Mouse (Mus musculus): ENCODE measurements around the gene Hsf2bp. TPM values are rescaled to one million over a fixed set of nuclear protein-coding genes. Genes with fewer than 3 reads are reported as not detected.

Hsf2bp gene
- total RNA-seq, 2 experiments from 2014 or later = 0.79 to 0.97 TPM

- no peak for DNase-seq
- intact Hi-C loops (cut with DNase I) = no loop called here
Observed at GRCm38 (mm10) chr17:31993354-31993753, 42.8 kb downstream of the Hsf2bp start.

DNA sequence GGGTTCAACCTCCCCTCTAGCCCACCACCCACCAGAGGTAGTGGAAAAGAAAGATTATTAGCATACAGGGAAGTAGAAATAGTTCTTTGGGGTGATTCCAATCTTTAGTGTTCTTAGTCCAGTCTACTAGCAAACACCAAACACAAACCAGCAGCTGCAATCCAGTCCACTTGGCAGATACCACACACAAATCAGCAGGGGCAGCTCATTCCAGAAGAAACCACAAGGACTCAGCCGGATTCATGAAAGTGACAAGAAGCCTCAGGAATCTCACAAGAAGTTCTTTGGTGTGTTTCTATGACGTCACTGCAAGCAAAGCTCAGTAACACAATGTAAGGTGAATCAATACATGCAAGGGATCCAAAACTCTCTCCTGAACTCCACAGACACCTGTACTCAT is 44.1 kb downstream of the Hsf2bp start:
- DNase-seq = no peak
- intact Hi-C loops (cut with DNase I) = no loop called here

GRCm38 (mm10) chr17:31989035-31989434 is 47.1 kb downstream of the Hsf2bp start:
- DNase-seq = no peak
- intact Hi-C loops (cut with DNase I) = no loop called here

GRCm38 (mm10) chr17:31986915-31987314 is 49.2 kb downstream of the Hsf2bp start:
- DNase-seq = no peak
- intact Hi-C loops (cut with DNase I) = no loop called here

DNA sequence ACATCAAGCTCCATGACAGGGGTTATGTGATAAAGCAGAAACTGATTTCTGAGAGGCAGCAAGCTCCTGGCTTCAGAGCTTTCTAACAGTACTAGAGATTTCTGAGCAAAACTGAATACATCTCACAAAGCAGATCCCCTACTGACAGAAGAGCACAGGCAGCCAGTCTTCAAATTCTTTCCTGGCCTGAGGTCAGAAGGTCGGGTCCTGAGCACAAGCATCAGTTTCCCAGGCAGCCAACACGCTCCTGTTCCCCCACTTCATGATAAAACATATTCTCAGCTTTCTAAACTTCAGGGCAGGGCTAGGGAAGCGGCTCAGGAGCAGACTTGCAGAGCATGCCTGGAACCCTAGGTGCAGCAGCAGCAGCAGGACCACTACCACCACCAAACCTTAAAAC is 52.7 kb downstream of the Hsf2bp start:
- DNase-seq = no peak
- intact Hi-C loops (cut with DNase I) = no loop called here

GRCm38 (mm10) chr17:31982326-31983190 is 53.6 kb downstream of the Hsf2bp start:
- intact Hi-C loops (cut with DNase I) = no loop called here
- peak; percentile 45 to 56 for DNase-seq

DNA sequence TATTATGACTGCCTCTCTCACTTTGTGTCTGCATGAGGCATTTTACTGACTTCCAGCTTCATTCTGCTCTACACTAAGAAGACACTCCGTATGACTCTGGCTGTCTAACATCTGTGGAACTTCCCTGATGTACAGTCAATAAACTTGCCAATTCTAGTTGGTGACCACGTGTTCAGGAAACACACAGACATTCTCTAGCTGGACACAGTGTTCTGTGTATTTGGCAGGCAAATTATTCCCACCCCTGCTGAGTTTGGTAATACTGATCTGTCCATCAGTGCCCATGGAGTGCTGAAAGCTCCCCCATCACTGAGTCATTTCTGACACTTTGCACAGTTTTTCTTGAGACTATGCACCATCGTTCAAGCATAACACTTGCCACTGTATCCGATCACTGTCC is 56.3 kb downstream of the Hsf2bp start:
- DNase-seq = peak in 1 of 2 experiments; percentile 37

GRCm38 (mm10) chr17:31977131-31977530 is 59.0 kb downstream of the Hsf2bp start:
- intact Hi-C loops (cut with DNase I) = no loop called here
- no peak for DNase-seq

More for the DNA sequence above, 56.3 kb downstream of the Hsf2bp start:
- intact Hi-C loops (cut with DNase I) = no loop called here

GRCm38 (mm10) chr17:31976501-31976900 is 59.6 kb downstream of the Hsf2bp start:
- intact Hi-C loops (cut with DNase I) = no loop called here
- no peak for DNase-seq

DNA sequence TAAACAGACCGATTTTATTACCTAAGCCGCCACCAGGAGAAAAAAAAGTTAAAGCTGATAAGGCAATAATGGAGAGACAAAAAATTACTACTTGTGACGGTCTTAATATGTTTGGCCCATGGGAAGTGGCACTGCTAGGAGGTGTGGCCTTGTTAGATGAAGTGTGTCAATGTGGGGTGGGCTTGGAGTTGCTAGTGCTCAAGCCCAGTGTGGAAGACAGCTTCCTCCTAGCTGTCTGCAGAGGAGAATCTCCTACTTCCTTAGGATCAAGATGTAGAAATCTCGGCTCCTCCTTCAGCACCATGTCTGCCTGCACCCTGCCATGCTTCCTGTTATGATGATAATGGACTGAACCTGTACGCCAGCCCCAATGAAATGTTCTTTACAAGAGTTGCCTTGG is 61.5 kb downstream of the Hsf2bp start:
- intact Hi-C loops (cut with DNase I) = no loop called here

DNA sequence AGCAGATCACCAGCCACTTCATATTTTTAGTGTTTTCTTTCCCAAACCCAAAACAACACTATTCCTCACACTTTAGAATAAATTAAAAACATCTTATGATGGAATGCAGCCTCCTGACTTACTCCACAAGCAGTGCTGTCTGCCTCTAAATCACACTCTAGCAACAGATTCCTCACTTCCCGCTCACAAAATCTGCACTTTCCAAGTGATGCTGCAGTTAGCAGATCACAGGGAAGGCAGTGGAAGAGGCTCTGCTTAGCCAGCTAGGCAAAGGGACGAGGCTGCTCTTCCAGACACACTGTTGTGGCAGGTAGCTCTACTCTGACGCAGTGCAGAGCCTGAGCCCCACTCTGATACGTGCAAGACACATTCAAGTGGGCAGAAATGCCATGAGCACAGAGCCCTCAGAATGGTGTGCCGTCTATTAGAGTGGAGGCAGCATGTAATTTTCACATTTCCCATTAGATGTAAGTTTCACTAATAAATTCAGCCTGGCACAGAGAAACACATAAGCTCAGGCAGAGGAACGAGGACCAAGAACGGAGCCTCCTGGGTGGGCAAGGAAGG is 62.4 kb downstream of the Hsf2bp start:
- intact Hi-C loops (cut with DNase I) = no loop called here

More for the DNA sequence above, 61.5 kb downstream of the Hsf2bp start:
- DNase-seq = no peak

DNA sequence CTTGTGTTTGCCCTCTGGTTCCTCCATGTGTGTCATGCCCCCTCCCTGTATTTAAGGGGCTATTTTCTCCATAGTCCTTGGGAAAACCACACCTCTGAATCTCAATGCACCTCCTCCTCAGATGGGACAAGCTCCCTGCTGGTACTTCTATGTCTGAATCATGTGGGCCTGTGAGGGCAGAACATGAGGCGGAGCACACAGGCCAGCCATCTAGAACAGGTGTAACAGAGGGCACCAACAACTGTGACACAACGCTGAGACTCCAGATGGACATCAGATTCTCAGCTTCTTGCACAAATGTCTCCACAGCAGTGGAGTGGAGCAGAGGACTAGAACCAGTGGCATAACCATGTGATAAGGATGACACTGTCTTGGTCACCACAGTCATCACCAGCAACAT is 65.3 kb downstream of the Hsf2bp start:
- DNase-seq = no peak
- intact Hi-C loops (cut with DNase I) = no loop called here

More for the DNA sequence above, 62.4 kb downstream of the Hsf2bp start:
- no peak for DNase-seq

DNA sequence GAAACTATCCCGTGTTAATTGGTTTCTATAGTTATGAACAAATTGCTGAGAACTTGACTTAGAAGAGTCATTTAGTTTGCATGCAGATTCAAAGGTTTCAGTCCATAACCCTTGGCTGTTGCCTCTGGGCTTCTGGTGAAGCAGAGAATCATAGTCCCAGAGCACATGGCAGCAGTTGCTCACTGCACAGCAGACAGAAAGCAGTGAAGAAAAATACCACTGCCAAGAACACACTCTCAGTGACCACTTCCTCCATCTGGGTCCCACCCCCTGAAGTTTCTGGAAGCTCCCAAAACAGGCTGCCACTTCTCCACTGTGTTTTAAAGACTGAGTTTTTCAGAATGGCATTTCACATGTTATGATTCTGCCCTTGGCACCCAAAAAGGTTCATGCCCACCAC is 67.3 kb downstream of the Hsf2bp start:
- DNase-seq = no peak
- intact Hi-C loops (cut with DNase I) = no loop called here

- intact Hi-C loops (cut with DNase I) = no loop called here
- DNase-seq = no peak
Observed at GRCm38 (mm10) chr17:31967311-31967710, 68.8 kb downstream of the Hsf2bp start.

DNA sequence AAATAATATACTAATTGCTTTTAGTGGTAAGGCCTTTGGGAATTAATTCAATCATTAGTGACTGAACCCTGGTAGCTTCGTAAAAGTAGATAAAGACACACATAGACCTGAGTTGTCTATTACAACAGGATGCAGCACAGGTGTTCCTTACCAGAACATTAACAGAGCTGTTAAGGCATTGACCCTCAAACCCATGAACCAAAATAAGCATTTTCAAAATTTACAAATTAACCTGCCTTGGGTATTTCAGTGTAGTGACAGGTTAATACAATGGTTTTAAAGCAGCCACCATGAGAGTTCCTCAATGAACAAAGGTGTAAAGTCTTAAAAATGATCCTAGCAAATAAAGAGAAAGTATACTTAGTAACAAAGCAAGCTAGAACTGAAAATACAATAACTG is 69.6 kb downstream of the Hsf2bp start:
- intact Hi-C loops (cut with DNase I) = no loop called here

DNA sequence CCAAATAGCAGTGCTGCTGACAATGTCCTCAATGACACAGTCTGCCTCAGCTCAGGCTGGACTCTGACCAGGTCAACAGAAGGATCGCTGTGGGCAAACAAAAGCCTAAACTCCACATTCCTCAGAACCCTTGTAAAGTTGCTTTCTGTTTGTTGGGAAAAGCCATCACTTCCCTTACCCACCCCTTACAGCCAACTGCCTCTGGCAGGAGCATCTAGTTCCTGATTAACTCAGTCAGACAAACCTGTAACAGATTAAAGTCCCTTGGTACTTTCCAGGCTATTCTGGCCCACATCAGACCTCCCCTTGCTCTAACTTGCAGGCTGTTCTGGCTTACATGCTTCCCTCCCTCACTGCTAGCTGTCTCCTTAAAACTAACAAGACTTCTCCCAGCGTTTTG is 70.5 kb downstream of the Hsf2bp start:
- intact Hi-C loops (cut with DNase I) = no loop called here
- DNase-seq = peak in 1 of 2 experiments; percentile 31

More for the DNA sequence above, 69.6 kb downstream of the Hsf2bp start:
- DNase-seq = no peak

DNA sequence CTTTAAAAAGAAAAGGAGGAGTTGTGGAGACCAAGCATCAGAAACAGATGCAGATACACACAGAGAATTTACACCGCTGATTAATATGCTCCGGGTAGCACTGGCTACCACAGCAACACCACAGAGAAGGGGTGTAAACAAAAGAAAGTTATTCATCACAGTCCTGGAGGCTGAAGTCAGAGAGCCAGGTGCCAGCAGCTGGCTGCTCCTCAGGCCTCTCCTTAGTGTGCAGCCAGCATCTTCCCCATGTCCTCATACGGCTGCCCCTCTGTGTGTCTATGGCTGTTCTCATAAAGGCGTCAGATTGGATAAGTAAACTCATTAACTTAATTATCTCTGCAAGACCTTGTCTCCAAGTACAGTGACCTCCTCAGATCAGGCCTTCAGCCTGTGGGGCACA is 73.2 kb downstream of the Hsf2bp start:
- intact Hi-C loops (cut with DNase I) = no loop called here
- no peak for DNase-seq

GRCm38 (mm10) chr17:31962281-31962680 is 73.9 kb downstream of the Hsf2bp start:
- DNase-seq = no peak
- intact Hi-C loops (cut with DNase I) = no loop called here

DNA sequence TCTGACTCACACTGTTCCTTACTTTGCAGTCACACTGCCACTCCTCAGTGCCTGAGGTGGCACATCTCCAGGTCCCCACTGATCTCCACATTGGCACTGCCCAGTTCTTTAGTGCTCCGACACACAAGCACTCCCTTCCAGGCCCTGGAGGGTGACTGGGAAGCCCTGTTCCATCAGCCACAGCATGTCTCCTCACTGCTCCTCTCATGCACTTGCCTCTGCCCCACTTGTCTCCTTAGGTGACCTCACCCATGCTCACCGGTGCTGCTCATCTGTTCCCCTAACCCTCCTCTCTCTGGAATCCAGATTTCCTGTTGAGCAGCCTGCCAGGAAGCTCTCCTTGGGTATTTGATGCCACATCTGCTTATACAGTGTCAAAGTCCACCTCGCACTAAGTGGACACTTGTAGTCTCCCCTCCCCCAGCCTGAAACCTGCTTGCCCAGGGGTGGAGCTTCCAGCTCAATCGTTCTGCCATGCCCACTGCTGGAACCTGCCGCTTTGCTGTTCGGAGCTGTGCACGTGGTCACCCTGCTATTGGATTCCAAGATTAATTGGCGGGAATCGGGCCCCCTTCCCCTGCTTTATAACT is 81.5 kb downstream of the Hsf2bp start:
- DNase-seq = no peak
- intact Hi-C loops (cut with DNase I) = no loop called here

GRCm38 (mm10) chr17:31949076-31949475 is 87.1 kb downstream of the Hsf2bp start:
- intact Hi-C loops (cut with DNase I) = no loop called here
- DNase-seq = no peak

DNA sequence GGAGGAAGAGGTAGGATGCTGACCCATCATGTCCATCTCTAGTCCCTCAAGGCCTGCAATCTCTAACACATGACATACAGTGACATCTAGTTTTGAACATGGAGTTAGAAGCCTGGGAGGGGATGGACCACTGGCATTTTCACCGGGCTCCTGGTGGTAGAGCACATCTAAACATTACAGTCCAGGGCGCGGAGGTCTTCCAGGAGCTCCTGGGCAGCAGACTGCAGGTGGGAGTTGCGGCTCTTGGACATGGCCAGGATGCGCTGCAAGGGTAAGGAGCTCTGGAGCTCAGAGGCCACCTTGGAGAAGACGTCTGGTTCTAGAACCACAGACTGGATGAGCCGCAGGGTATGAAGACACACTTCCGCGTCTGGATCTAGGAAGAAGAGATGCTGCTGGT is 89.7 kb downstream of the Hsf2bp start:
- intact Hi-C loops (cut with DNase I) = no loop called here

More for the DNA sequence above, 89.7 kb downstream of the Hsf2bp start:
- no peak for DNase-seq
